Mouse (Mus musculus) embryonic fibroblast, embryonic 13.5 days (primary cell): Measurements from ENCODE around the gene Pkig. TPM values are rescaled to one million over a fixed set of nuclear protein-coding genes. Genes with fewer than 3 reads are reported as not detected.

ENCODE experiments used
- H3K27ac ChIP-seq: 2 replicates; pipeline ENCODE4 v1.5.1; 2012; ENCODE audit warnings: low read length, control low read depth, inconsistent platforms; ENCODE audit not compliant: insufficient read depth
- H3K4me1 ChIP-seq: 2 replicates; pipeline ENCODE4 v1.6.1; 2011; ENCODE audit warnings: low read length; ENCODE audit not compliant: control insufficient read depth, insufficient read depth
- H3K4me3 ChIP-seq: 2 replicates; pipeline ENCODE4 v1.5.1; 2011; ENCODE audit warnings: mild to moderate bottlenecking, control low read depth, low read length; ENCODE audit not compliant: insufficient read depth
- CTCF ChIP-seq: IDR thresholded peaks from 2 replicates; pipeline ENCODE4 v1.5.1; 2011; ENCODE audit warnings: mild to moderate bottlenecking, control low read depth, low read length, moderate library complexity, borderline replicate concordance; ENCODE audit not compliant: insufficient read depth
- POLR2A ChIP-seq: IDR thresholded peaks from 2 replicates; pipeline ENCODE4 v1.6.1; 2011; ENCODE audit warnings: low read depth, mild to moderate bottlenecking, control low read depth, low read length, moderate library complexity
- polyA plus RNA-seq: library from polyadenylated mRNA; stranded (reverse); fragments of >200 nt; gene quantifications from 2 replicates; pipeline ENCODE4 v1.2.4, GENCODE M21; 2011; ENCODE audit warnings: low read depth; ENCODE audit not compliant: missing spikeins, insufficient read length

Gene Pkig
- polyA plus RNA-seq: 33.6 and 39.7 TPM in 2 replicates

- TF ChIP-seq POLR2A: no peak
- TF ChIP-seq CTCF: no peak
- Histone ChIP-seq H3K4me1 (peaks cover 6% of the 10 kb centered on the region), H3K27ac (peak within 1 kb of the TSS; percentile 87), H3K4me3 (peak within 1 kb of the TSS; percentile 89)
Observed at GRCm38 (mm10) chr2:163657975-163658886, at the start of gene Pkig. TSS of gene Pkig (plus strand) at chr2:163658386.

GRCm38 (mm10) chr2:163609281-163609975, 48.8 kb upstream of the Pkig start:
- no peak overlapping the region for H3K27ac ChIP-seq
- H3K4me1 ChIP-seq: no peaks in the 10 kb centered on the region
- no peak for TF ChIP-seq POLR2A
- no peak for TF ChIP-seq CTCF
- H3K4me3 ChIP-seq: no peak overlapping the region

GRCm38 (mm10) chr2:163611176-163611575, 47.0 kb upstream of the Pkig start:
- H3K4me3 ChIP-seq: no peak overlapping the region
- TF ChIP-seq CTCF: no peak
- no peak for TF ChIP-seq POLR2A
- no peak overlapping the region for H3K27ac ChIP-seq
- H3K4me1 ChIP-seq: no peaks in the 10 kb centered on the region

GRCm38 (mm10) chr2:163613206-163613605, 45.0 kb upstream of the Pkig start:
- Histone ChIP-seq H3K27ac (no peak overlapping the region), H3K4me1 (no peaks in the 10 kb centered on the region), H3K4me3 (no peak overlapping the region)
- TF ChIP-seq POLR2A: no peak
- no peak for TF ChIP-seq CTCF

- Histone ChIP-seq H3K4me1 (no peaks in the 10 kb centered on the region), H3K27ac (no peak overlapping the region), H3K4me3 (no peak overlapping the region)
- TF ChIP-seq POLR2A (no peak), CTCF (no peak)
Observed at GRCm38 (mm10) chr2:163613990-163614389, 44.2 kb upstream of the Pkig start.

- no peak overlapping the region for H3K27ac ChIP-seq
- no peak overlapping the region for H3K4me3 ChIP-seq
- TF ChIP-seq POLR2A (no peak), CTCF (no peak)
- no peaks in the 10 kb centered on the region for H3K4me1 ChIP-seq
Observed at GRCm38 (mm10) chr2:163615401-163615800, 42.8 kb upstream of the Pkig start.

GRCm38 (mm10) chr2:163615906-163616651, 42.1 kb upstream of the Pkig start:
- TF ChIP-seq POLR2A (no peak), CTCF (no peak)
- Histone ChIP-seq H3K4me1 (no peaks in the 10 kb centered on the region), H3K4me3 (no peak overlapping the region), H3K27ac (no peak overlapping the region)

GRCm38 (mm10) chr2:163616652-163617227, 41.4 kb upstream of the Pkig start:
- H3K4me3 ChIP-seq: no peak overlapping the region
- no peak for TF ChIP-seq CTCF
- no peak for TF ChIP-seq POLR2A
- no peaks in the 10 kb centered on the region for H3K4me1 ChIP-seq
- no peak overlapping the region for H3K27ac ChIP-seq

GRCm38 (mm10) chr2:163617232-163617863, 40.8 kb upstream of the Pkig start:
- H3K4me1 ChIP-seq: 0 out of 2 replicates have a peak, but pooled peaks cover under 1% of the 10 kb centered on the region
- no peak overlapping the region for H3K4me3 ChIP-seq
- TF ChIP-seq CTCF (no peak), POLR2A (no peak)
- no peak overlapping the region for H3K27ac ChIP-seq
